Mouse (Mus musculus) lung, postnatal 0 days (tissue): ENCODE results near the gene Pbrm1. TPM values are rescaled to one million over a fixed set of nuclear protein-coding genes. Genes with fewer than 3 reads are reported as not detected.

ENCODE experiments used
- ATAC-seq: fragments of 200-750 bp; cut with Nextera tagmentation; 2 replicates; pipeline ENCODE4 v1.8.0; 2017; ENCODE audit warnings: moderate library complexity
- DNase-seq: peaks from one replicate; pipeline ENCODE4 v3.0.0-alpha.2; 2016; ENCODE audit warnings: low spot score
- H3K27ac ChIP-seq: fragments of 300-500 bp; sonication (generic); 2 replicates; pipeline ENCODE4 v1.5.1; 2014; ENCODE audit warnings: antibody characterized with exemption, mild to moderate bottlenecking, low read length, mixed read lengths
- H3K27me3 ChIP-seq: fragments of 300-500 bp; sonication (generic); replicated peaks from 2 replicates; pipeline ENCODE4 v1.6.1; 2014; ENCODE audit warnings: low read length, mixed read lengths; ENCODE audit not compliant: insufficient read depth
- H3K36me3 ChIP-seq: fragments of 300-500 bp; sonication (generic); 2 replicates; pipeline ENCODE4 v1.6.1; 2014; ENCODE audit warnings: low read length, mixed read lengths; ENCODE audit not compliant: insufficient read depth
- H3K4me1 ChIP-seq: fragments of 300-500 bp; sonication (generic); 2 replicates; pipeline ENCODE4 v1.6.1; 2014; ENCODE audit warnings: antibody characterized with exemption, low read depth, low read length, mixed read lengths; ENCODE audit not compliant: insufficient read depth
- H3K4me2 ChIP-seq: fragments of 300-500 bp; sonication (generic); replicated peaks from 2 replicates; pipeline ENCODE4 v1.6.1; 2014; ENCODE audit warnings: low read depth, mild to moderate bottlenecking, low read length, moderate library complexity, mixed read lengths
- H3K4me3 ChIP-seq: fragments of 300-500 bp; sonication (generic); 2 replicates; pipeline ENCODE4 v1.5.1; 2014; ENCODE audit warnings: low read depth, low read length
- H3K9ac ChIP-seq: fragments of 300-500 bp; sonication (generic); replicated peaks from 2 replicates; pipeline ENCODE4 v1.6.1; 2014; ENCODE audit warnings: low read depth, mild to moderate bottlenecking
- H3K9me3 ChIP-seq: fragments of 300-500 bp; sonication (generic); 2 replicates; pipeline ENCODE4 v1.6.1; 2016; ENCODE audit warnings: low read length, mixed read lengths
- CTCF ChIP-seq: IDR thresholded peaks from 2 replicates; pipeline ENCODE4 v1.5.1; 2016; ENCODE audit warnings: antibody characterized with exemption, mild to moderate bottlenecking
- EP300 ChIP-seq: IDR thresholded peaks from 2 replicates; pipeline ENCODE4 v1.6.1; 2016; ENCODE audit warnings: antibody characterized with exemption, mild to moderate bottlenecking, control low read depth
- WGBS: fragments of 180-500 bp; shearing (Covaris S2); extraction: QIAGEN DNeasy Blood & Tissue Kit; methylation state at CpG from one replicate; pipeline ENCODE4 v1.1.7; 2014; 5-methylcytosine and 5-hydroxymethylcytosine counted together
- polyA plus RNA-seq: library from polyadenylated mRNA; unstranded; fragments of >200 nt; fragmentation: Nextera tagmentation; extraction: Ambion mirVana; gene quantifications from 2 replicates; pipeline ENCODE4 v1.2.1, GENCODE M21; 2015

The Pbrm1 gene
- polyA plus RNA-seq, 1 experiment from 2014 or later, result 59.8 TPM

DNA sequence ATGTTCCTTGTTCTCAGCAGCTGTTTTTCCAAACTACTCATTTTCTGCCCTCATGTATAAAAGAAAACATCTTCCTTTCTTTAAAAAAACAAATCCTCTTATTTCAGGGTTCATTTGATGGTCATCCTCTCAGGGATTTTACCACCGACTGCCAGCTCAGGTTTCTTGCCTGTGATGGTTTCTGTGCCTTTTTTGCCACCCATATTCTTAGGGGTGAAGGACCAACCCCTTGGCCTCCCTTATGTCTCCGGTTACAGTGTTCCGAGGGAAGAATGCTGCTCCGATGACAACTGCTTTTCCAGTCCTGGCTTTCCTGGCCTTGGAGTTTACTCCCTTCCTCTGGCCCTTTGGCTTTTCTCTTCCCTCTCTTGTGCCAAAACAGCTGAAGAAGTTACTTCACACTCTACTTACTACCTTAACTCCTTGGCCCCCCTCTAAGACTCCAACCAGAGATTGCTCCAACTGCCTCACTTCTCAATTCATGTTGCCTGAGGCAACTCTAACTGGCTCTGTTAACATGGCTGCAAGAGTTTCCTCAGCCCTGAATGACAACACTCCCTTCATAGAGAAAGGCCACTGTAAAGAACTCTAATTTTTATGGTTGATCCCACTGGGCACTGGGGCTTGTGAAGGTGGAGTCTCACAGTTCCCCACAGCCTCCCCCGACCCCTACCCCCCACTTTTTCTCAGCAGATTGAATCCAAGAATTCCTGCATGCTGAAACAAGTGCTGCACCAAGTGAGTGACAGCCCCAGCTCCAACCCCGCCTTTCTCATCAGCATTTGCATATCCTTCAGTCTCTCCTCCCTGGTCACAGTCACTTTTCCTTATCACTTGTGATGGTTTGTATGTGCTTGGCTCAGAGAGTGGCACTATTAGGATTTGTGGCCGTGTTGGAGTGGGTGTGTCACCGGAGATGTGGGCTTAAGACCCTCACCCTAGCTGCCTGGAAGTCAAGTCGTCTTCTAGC, 106.5 kb downstream of the Pbrm1 start:
- no peaks in the 10 kb centered on the region for H3K9me3 ChIP-seq
- WGBS, result 51% methylated on average over 9 of the region's 9 CpGs
- H3K4me2 ChIP-seq, result peak overlapping the region; percentile 25; the same call in 1 of the 2 replicates
- ATAC-seq, result no peak
- peaks cover 4% of the 10 kb centered on the region; the same call in 1 of the 2 replicates for H3K4me1 ChIP-seq
- H3K9ac ChIP-seq, result no peak overlapping the region
- no peaks in the 10 kb centered on the region for H3K27me3 ChIP-seq
- H3K36me3 ChIP-seq, result 0 out of 2 replicates have a peak, but pooled peaks cover 6% of the 10 kb centered on the region
- TF ChIP-seq CTCF (no peak), EP300 (no peak)
- no peak overlapping the region for H3K4me3 ChIP-seq
- DNase-seq, result peak; percentile 71
- H3K27ac ChIP-seq, result peak overlapping the region; percentile 72

DNA sequence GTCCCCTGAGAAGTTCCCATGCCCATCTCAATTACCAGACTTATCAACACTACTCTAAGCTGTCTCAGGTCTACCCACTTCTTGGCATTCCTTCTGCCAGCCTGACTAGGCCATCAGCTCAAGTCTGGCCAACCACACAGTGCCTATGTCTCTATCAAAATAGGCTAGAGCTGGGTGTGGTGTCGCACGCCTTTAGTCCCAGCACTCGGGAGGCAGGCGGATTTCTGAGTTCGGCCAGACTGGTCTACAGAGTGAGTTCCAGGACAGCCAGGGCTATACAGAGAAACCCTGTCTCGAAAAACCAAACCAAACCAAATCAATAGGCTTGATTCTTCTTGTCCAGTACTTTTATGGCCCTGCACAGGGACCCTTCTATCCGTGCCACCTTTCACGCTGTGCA, 107.9 kb downstream of the Pbrm1 start:
- TF ChIP-seq CTCF (no peak), EP300 (no peak)
- H3K4me1 ChIP-seq, result peaks cover 5% of the 10 kb centered on the region; the same call in 1 of the 2 replicates
- DNase-seq (no peak), ATAC-seq (no peak)
- 0 out of 2 replicates have a peak, but pooled peaks cover 2% of the 10 kb centered on the region for H3K36me3 ChIP-seq
- 0 out of 2 replicates have a peak overlapping the region, but pooled peaks have one; percentile 28 for H3K27ac ChIP-seq
- H3K4me3 ChIP-seq, result no peak overlapping the region
- H3K9me3 ChIP-seq, result no peaks in the 10 kb centered on the region
- WGBS, result 89% methylated on average over 8 of the region's 8 CpGs
- no peak overlapping the region for H3K9ac ChIP-seq
- H3K27me3 ChIP-seq, result no peaks in the 10 kb centered on the region
- H3K4me2 ChIP-seq, result peak overlapping the region; percentile 36

DNA sequence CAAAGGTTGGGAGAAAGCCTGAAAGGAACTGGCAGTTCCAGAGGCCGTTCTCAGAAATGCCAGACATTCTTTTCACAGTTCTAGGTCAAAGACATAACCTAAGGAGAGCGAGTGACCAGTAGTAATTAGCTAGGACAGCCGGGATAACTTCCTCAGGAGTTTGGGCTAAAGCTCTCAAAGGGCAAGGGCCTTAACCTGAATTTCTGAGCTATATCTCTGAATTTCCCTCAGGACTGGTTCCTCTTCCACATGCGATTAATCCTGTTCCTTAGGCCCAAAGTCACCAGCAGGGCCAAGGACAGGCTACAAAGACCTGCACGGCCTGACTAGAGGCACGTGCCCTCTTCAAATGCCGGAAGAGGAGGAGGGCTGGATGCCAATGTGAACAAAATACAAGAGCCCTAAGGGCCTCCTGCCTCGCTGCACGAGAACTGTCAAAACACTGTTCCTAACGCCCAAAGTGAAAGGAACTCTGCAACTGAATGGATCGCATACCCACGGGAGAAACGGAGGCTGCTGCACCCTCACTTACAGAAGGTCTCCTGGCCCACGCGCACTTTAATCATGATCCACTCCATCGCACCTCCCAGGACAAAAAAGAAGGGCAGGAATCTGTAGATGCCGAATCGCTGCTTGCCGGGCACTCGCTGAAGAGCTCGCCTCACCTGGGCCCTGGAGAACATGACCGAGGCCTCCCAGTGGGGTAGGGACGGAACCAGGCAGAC, 109.3 kb downstream of the Pbrm1 start:
- WGBS, result 1% methylated on average over 23 of the region's 23 CpGs
- no peaks in the 10 kb centered on the region for H3K36me3 ChIP-seq
- H3K4me1 ChIP-seq, result peaks cover 14% of the 10 kb centered on the region; the same call in 1 of the 2 replicates
- peak overlapping the region; percentile 74 for H3K4me3 ChIP-seq
- no peaks in the 10 kb centered on the region for H3K27me3 ChIP-seq
- H3K9ac ChIP-seq, result peak overlapping the region; percentile 75
- TF ChIP-seq CTCF (peak; percentile 46; the same call in 1 of the 2 replicates), EP300 (peak; percentile 68)
- peak overlapping the region; percentile 75 for H3K4me2 ChIP-seq
- DNase-seq, result peak; percentile 92
- peak overlapping the region; percentile 95 for H3K27ac ChIP-seq
- peak; percentile 57 for ATAC-seq
- no peaks in the 10 kb centered on the region for H3K9me3 ChIP-seq

DNA sequence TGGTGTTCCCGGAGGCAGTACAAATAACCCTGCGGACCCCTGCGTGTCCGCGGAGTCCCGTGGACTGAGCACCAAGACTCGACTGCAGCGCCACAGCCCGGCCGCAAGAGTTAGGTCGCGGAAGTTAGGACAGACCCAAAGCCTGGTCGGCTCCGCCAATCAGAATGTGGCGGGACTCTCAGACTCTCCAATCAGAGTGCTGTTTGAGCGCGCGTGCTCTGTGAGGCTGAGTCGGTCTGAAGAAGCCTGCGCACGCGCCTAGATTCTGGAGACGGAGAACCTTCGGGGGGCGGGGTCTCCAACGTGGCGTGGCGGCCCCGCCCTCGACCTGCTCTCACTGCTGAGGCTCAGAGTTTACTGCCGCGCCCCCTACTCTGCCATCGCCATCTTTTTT, 109.9 kb downstream of the Pbrm1 start, which contains the start of gene Smim4:
Gene Smim4, minus strand, starts transcription at position 131 of the 394 bp plus-strand sequence.
- peak; percentile 75 for TF ChIP-seq CTCF
- no peak for TF ChIP-seq EP300
- under 1% methylated on average over 33 of the region's 33 CpGs for WGBS

DNA sequence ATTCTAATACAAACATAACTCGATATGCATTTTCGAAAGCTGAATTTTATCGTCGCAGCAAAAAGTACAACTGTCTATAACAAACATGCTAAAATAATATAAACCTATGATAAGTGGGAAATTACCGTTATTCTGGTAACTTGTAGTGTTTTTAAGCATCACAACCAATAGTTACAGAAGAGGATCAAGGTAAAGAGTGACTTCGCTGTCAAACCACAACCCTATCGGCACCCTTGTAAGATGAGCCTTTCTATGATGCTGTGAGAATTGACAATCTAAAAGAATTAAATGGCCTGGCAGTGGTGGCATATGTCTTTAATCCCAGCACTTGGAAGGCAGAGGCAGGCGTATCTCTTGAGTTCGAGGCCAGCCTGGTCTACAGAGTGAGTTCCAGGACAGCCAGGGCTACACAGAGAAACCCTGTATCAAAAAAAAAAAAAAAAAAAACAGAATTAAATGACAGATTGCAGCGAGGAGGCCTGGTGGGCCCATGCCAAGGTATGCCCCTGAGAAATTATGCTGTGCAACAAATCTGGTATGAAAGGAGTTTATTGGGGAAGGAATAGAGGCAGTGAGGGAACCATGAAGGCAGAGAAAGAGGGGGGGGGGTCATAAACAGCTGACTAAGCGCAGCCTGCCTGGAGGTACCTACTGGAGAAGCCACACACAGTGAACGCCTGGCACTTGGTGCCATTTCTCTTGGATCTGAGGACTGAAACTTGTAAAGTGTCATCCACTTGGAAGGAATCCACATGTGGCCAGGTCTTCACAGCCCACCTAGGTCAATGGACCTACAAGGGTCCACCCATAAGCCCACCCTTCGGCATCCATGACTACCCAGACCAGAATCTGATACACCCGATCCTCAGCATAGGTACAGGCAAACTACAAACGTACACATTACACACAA, 110.6 kb downstream of the Pbrm1 start:
- H3K27ac ChIP-seq, result peak overlapping the region; percentile 86; the same call in 1 of the 2 replicates
- WGBS, result 59% methylated on average over 15 of the region's 15 CpGs
- H3K4me2 ChIP-seq, result peak overlapping the region; percentile 46
- TF ChIP-seq CTCF, result no peak
- no peak for TF ChIP-seq EP300
- H3K9me3 ChIP-seq, result no peaks in the 10 kb centered on the region
- H3K36me3 ChIP-seq, result no peaks in the 10 kb centered on the region
- H3K9ac ChIP-seq, result no peak overlapping the region
- peak overlapping the region; percentile 26 for H3K4me3 ChIP-seq
- DNase-seq (no peak), ATAC-seq (no peak)
- H3K27me3 ChIP-seq, result no peaks in the 10 kb centered on the region
- H3K4me1 ChIP-seq, result peaks cover 22% of the 10 kb centered on the region; the same call in 1 of the 2 replicates

More for the DNA sequence above, 109.9 kb downstream of the Pbrm1 start, which contains the start of gene Smim4:
- Histone ChIP-seq H3K9ac (peak within 1 kb of the TSS; percentile 75), H3K4me2 (peak within 1 kb of the TSS; percentile 75), H3K4me1 (peaks cover 16% of the 10 kb centered on the region; the same call in 1 of the 2 replicates), H3K9me3 (no peaks in the 10 kb centered on the region), H3K36me3 (no peaks in the 10 kb centered on the region), H3K27me3 (no peaks in the 10 kb centered on the region), H3K27ac (peak within 1 kb of the TSS; percentile 95), H3K4me3 (peak within 1 kb of the TSS; percentile 74)
- DNase-seq, result peak; percentile 100
- ATAC-seq, result peak; percentile 91
